Mouse (Mus musculus): ENCODE data around the gene Pla2g4d.
"Not testable (repeated sequence)": the region's sequence is repeated elsewhere in the genome, so short reads cannot be mapped to it uniquely, and the experiment has no call there.

Gene Pla2g4d

GRCm38 (mm10) chr2:120261346-120261745 lies 27.7 kb downstream of the Pla2g4d start:
- DNase-seq (ENCODE audit: low read depth), result no peak

DNA sequence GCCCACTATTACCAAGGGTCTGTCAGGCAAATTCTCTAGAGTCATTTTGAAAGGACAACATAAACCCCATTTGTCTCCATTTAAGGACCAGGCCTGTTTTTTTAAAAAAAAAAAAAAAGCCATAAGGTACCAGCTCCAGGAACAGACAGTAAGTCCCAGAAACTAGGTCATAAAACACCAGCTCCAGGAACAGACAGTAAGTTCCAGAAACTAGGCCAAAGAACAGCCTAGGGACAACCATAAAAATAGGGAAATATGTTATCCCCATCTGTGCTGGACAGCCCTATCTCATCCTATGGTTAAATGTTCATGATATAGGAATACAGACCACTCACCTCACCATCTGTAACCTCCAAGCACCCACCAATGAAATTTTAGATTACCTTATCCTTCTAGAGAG lies 32.7 kb downstream of the Pla2g4d start:
- no peak for DNase-seq (ENCODE audit: low read depth)

- DNase-seq (ENCODE audit: low read depth), result no peak
Measured at GRCm38 (mm10) chr2:120252644-120253043, 36.4 kb downstream of the Pla2g4d start.

DNA sequence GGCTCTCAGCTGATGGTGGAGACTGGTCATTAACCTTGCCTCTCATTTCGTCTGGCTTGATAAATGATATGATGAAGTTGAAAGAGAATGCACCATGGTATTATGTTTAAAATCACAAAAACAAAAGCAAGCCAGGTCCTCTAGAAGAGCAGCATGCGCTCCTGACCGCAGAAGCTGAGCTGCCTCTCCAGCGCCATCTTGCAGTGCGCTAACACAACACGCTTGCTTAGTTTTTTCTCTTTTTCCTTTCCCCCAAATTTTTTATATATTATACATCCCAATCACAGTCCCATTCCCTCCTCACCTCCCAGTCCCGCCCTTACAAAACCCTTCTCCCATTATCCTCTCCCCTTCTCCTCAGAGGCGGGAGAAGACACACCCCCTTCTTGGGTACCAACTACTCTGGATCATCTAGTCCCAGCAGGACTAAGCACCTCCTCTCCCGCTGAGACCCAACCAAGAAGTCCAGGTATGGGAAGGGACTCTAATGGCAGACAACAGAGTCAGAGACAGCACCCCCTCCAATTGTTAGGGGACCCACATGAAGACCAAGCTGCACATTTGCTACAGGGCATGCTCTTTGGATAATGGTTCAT lies 43.5 kb downstream of the Pla2g4d start:
- DNase-seq (ENCODE audit: low read depth), result no peak

- DNase-seq (ENCODE audit: low read depth), result no peak
Measured at GRCm38 (mm10) chr2:120244679-120245420, 44.1 kb downstream of the Pla2g4d start, which contains the start of gene Pla2g4e. TSS of gene Pla2g4e (minus strand) at chr2:120245335.

DNA sequence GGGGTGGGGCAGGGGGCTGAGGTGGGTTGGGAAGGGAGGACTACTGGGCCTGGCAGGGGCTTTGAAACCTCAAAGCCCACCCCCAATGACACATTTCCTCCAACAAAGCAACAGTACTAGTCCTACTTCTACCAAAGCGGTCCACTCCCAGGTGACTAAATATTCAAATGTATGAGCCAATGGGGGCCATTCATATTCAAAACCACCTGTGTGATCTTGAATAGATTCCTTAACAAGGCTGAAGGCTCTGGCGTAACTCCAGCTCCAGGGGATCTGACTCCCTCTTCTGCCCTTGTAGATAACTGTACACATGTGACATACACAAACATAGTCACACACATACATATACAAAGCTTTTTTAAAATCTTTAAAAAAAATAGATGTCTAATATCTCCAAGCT lies 45.0 kb downstream of the Pla2g4d start:
- DNase-seq (ENCODE audit: low read depth), result no peak

GRCm38 (mm10) chr2:120242791-120243467 lies 46.1 kb downstream of the Pla2g4d start:
- no peak for DNase-seq (ENCODE audit: low read depth)

DNA sequence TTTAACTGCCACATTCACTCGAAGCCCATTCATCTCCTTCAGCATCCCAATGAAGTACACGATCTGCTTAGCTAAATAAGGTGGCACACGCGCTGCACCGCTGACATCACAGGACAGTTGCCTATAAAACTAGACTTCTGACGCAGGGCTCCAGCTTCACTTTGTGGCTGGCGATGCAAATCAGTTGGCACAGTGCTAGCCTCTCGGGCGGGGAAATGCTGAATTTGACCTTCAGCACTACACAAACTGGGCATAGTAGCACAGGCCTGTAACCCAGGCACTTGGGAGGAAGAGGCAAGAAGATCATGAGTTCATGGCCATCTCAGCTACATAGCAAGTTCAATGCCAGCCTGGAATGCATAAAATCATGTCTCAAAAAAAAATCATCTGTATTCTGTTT lies 50.3 kb downstream of the Pla2g4d start:
- not testable (repeated sequence) for DNase-seq (ENCODE audit: low read depth)

DNA sequence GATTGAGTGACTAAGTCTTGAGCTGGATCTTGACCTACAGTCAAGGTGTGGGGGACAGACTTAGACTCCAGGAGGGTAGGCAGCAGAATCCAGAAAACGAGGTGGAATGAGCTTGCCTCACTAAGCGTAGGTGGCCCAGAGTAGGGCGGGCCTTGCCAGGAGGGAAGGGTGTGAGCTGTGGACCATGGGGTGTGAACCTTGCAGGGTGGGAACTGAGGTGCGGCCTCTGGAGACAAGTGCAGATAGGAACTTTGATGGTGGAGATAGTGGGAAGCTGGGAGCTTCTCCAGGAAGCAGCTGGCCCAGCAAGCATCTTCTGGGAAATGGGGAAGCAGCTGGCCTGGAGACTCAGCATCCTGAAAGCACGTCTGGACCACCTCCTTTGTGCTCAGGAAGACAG lies 51.2 kb downstream of the Pla2g4d start:
- DNase-seq (ENCODE audit: low read depth), result no peak

DNA sequence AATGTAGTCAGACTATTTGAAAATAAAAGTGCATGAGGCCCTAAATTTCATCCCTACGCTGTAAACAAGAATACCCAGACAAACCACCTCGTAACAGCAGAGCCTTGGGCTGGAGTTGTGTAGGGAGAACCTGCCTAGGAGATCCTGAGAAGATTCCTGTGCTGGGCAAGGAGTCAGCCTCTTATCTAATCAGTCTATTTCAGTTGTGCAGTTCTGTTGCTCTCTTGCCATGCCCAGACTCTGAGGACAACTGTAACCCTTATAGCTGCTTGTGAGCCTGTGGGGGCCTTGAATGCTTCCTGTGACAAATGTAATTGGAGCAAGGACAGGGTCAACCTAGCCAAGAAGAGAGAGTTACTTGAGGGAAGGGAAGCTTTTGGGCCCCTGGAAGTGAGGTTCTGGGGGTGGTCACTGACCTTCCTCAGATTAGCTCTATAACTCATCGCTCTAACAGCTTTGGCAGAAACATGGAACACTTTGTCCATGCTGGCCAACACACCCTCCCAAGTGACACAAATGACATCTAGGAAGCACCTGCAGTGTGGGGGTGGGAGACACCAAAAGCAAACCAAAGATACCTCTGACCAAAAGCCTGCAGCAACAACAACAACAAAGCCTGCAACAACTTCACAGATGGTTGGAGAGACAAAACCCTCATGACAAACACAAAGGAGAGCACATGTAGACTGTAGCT lies 52.9 kb downstream of the Pla2g4d start:
- DNase-seq (ENCODE audit: low read depth), result no peak

- DNase-seq (ENCODE audit: low read depth), result no peak
Measured at GRCm38 (mm10) chr2:120235381-120235780, 53.6 kb downstream of the Pla2g4d start.

- no peak for DNase-seq (ENCODE audit: low read depth)
Measured at GRCm38 (mm10) chr2:120231642-120232041, 57.4 kb downstream of the Pla2g4d start.
